ENCODE assay signal across 8 mouse cellular contexts in the genomic region with DNA sequence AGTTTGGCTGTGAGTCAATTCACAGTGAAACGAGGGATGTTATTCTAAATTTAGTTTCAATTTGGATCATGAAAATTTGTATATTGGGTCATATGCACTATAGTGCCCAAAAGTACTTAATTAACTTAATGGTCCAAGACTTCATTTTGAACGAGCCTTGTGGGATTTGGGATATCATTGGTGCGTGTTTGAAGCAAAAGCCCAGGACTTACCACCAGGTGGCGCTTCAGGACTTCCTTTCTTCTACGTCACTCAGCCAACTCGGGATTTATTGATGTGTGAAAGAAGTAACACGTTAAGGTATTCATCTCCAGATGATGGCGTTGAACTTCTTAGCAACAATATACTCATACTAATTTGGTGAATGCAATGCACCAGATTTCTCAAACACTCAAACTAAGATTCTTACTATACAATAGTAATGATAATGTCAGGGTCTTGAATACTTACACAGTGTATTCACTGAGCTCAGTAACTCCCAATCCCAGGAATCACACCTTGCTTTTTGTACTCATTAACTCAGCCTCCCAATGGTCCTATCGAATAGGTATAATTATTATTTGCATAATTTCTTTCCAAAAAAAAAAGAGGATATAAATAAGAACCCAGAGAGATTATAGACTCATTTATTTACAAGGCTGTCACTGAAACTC.
A peak's percentile ranks its signal among the peaks of the same experiment; 100 is the strongest.
DNase-seq lines count a peak whose midpoint lies in the region; ATAC-seq lines count a peak whose summit lies in the region.

No protein-coding gene starts in this region.

- no peak overlapping the region for H3K27ac ChIP-seq in hindbrain, embryonic 10.5 days
- H3K27ac ChIP-seq in hindbrain, embryonic 13.5 days, result no peak overlapping the region
- H3K27ac ChIP-seq in forebrain, embryonic 12.5 days, result no peak overlapping the region
- H3K27ac ChIP-seq in midbrain, embryonic 16.5 days (ENCODE audit: low read length), result no peak overlapping the region

- no peaks in the 10 kb centered on the region for H3K27me3 ChIP-seq in hindbrain, embryonic 10.5 days (ENCODE audit: insufficient read depth, poor library complexity, severe bottlenecking)
- H3K27me3 ChIP-seq in hindbrain, embryonic 13.5 days, result no peaks in the 10 kb centered on the region
- no peaks in the 10 kb centered on the region for H3K27me3 ChIP-seq in forebrain, embryonic 12.5 days
- no peaks in the 10 kb centered on the region for H3K27me3 ChIP-seq in midbrain, embryonic 16.5 days (ENCODE audit: control insufficient read depth, insufficient read depth, low read depth, low read length)

- no peak for ATAC-seq in hindbrain, embryonic 13.5 days (ENCODE audit: low FRiP score)
- peak; percentile 80 for ATAC-seq in forebrain, embryonic 12.5 days (ENCODE audit: low FRiP score)
- ATAC-seq in midbrain, embryonic 16.5 days, result peak; percentile 75

- no peaks in the 10 kb centered on the region for H3K9me3 ChIP-seq in hindbrain, embryonic 10.5 days
- H3K9me3 ChIP-seq in hindbrain, embryonic 13.5 days, result no peaks in the 10 kb centered on the region
- no peaks in the 10 kb centered on the region for H3K9me3 ChIP-seq in forebrain, embryonic 12.5 days
- H3K9me3 ChIP-seq in midbrain, embryonic 16.5 days (replicated peaks; ENCODE audit: control insufficient read depth, low read length, poor library complexity, severe bottlenecking), result no peaks in the 10 kb centered on the region

- no peak overlapping the region for H3K4me2 ChIP-seq in hindbrain, embryonic 13.5 days
- H3K4me2 ChIP-seq in forebrain, embryonic 12.5 days, result no peak overlapping the region
- peak overlapping the region; percentile 21 for H3K4me2 ChIP-seq in midbrain, embryonic 16.5 days (ENCODE audit: low read length)

- no peak overlapping the region for H3K9ac ChIP-seq in hindbrain, embryonic 13.5 days
- no peak overlapping the region for H3K9ac ChIP-seq in forebrain, embryonic 12.5 days
- no peak overlapping the region for H3K9ac ChIP-seq in midbrain, embryonic 16.5 days (ENCODE audit: low read depth, low read length)

- H3K4me3 ChIP-seq in hindbrain, embryonic 10.5 days, result no peak overlapping the region
- no peak overlapping the region for H3K4me3 ChIP-seq in hindbrain, embryonic 13.5 days
- no peak overlapping the region for H3K4me3 ChIP-seq in forebrain, embryonic 12.5 days (replicated peaks)
- H3K4me3 ChIP-seq in midbrain, embryonic 16.5 days (ENCODE audit: low read depth, low read length), result no peak overlapping the region

- H3K4me1 ChIP-seq in hindbrain, embryonic 10.5 days (replicated peaks), result no peaks in the 10 kb centered on the region
- H3K4me1 ChIP-seq in hindbrain, embryonic 13.5 days (replicated peaks), result no peaks in the 10 kb centered on the region
- H3K4me1 ChIP-seq in forebrain, embryonic 12.5 days, result no peaks in the 10 kb centered on the region
- no peaks in the 10 kb centered on the region for H3K4me1 ChIP-seq in midbrain, embryonic 16.5 days (ENCODE audit: control insufficient read depth, insufficient read depth, low read length)

- intact Hi-C loops in left cerebral cortex, postnatal 36 days (cut with DNase I), result no loop called here

- no peaks in the 10 kb centered on the region for H3K36me3 ChIP-seq in hindbrain, embryonic 10.5 days
- no peaks in the 10 kb centered on the region for H3K36me3 ChIP-seq in hindbrain, embryonic 13.5 days
- no peaks in the 10 kb centered on the region for H3K36me3 ChIP-seq in forebrain, embryonic 12.5 days (replicated peaks)
- H3K36me3 ChIP-seq in midbrain, embryonic 16.5 days (ENCODE audit: control insufficient read depth, insufficient read depth, low read length), result no peaks in the 10 kb centered on the region

- WGBS in hindbrain, embryonic 10.5 days, result 11% methylated on average over 9 of the region's 9 CpGs
- WGBS in hindbrain, embryonic 13.5 days, result 10% methylated on average over 9 of the region's 9 CpGs
- 9% methylated on average over 9 of the region's 9 CpGs for WGBS in forebrain, embryonic 12.5 days
- 8% methylated on average over 9 of the region's 9 CpGs for WGBS in midbrain, embryonic 16.5 days

- DNase-seq in hindbrain, embryonic 10.5 days (ENCODE audit: low spot score), result peak; percentile 71
- peak; percentile 32 for DNase-seq in c-Kit-positive CD71-positive TER-119-negative erythroid progenitor cells, embryonic 14.5 days (ENCODE audit: low read depth)
- peak; percentile 19 to 73 for DNase-seq in kidney, adult 8-10 months
- peak; percentile 72 to 74 for DNase-seq in left cerebral cortex, postnatal 36 days (ENCODE audit: low spot score in 2 of 2)
- peak; percentile 2 for DNase-seq in thymus, postnatal 25 days

Comparison
In these comparisons a context has a peak if more than half of its experiments do, and no peak if none do; other contexts are left out.
1. DNase-seq: peak in every context shown above with its lines; median percentile 73 in left cerebral cortex, postnatal 36 days; 71 in hindbrain, embryonic 10.5 days; 46 in kidney, adult 8-10 months; 32 in c-Kit-positive CD71-positive TER-119-negative erythroid progenitor cells, embryonic 14.5 days; 2 in thymus, postnatal 25 days.